Mouse (Mus musculus) stomach, postnatal 0 days (tissue): ENCODE measurements around the gene Cntrob. TPM values are rescaled to one million over a fixed set of nuclear protein-coding genes. Genes with fewer than 3 reads are reported as not detected.

Source experiments
- ATAC-seq: fragments of 200-750 bp; cut with Nextera tagmentation; 2 replicates; pipeline ENCODE4 v1.8.0; 2017; ENCODE audit not compliant: low FRiP score, low TSS enrichment
- DNase-seq: peaks from one replicate; pipeline ENCODE4 v3.0.0-alpha.2; 2016; ENCODE audit warnings: low spot score
- H3K27ac ChIP-seq: fragments of 300-500 bp; sonication (generic); replicated peaks from 2 replicates; pipeline ENCODE4 v1.5.1; 2014; ENCODE audit warnings: mild to moderate bottlenecking, control low read depth
- H3K27me3 ChIP-seq: fragments of 300-500 bp; sonication (generic); 2 replicates; pipeline ENCODE4 v1.6.1; 2014; ENCODE audit warnings: low read length; ENCODE audit not compliant: control insufficient read depth, insufficient read depth
- H3K36me3 ChIP-seq: fragments of 300-500 bp; sonication (generic); 2 replicates; pipeline ENCODE4 v1.6.1; 2014; ENCODE audit warnings: low read length, mixed read lengths; ENCODE audit not compliant: control insufficient read depth, insufficient read depth
- H3K4me1 ChIP-seq: fragments of 300-500 bp; sonication (generic); replicated peaks from 2 replicates; pipeline ENCODE4 v1.6.1; 2014; ENCODE audit warnings: antibody characterized with exemption; ENCODE audit not compliant: control insufficient read depth, insufficient read depth
- H3K4me2 ChIP-seq: fragments of 300-500 bp; sonication (generic); replicated peaks from 2 replicates; pipeline ENCODE4 v1.6.1; 2014; ENCODE audit warnings: low read depth, mild to moderate bottlenecking, control low read depth, moderate library complexity
- H3K4me3 ChIP-seq: fragments of 300-500 bp; sonication (generic); 2 replicates; pipeline ENCODE4 v1.5.1; 2014; ENCODE audit warnings: low read depth, low read length, control low read depth
- H3K9ac ChIP-seq: fragments of 300-500 bp; sonication (generic); 2 replicates; pipeline ENCODE4 v1.6.1; 2014; ENCODE audit warnings: mild to moderate bottlenecking, low read length, control low read depth, mixed read lengths
- H3K9me3 ChIP-seq: fragments of 300-500 bp; sonication (generic); 2 replicates; pipeline ENCODE4 v1.6.1; 2016; ENCODE audit warnings: low read length; ENCODE audit not compliant: control insufficient read depth
- CTCF ChIP-seq: IDR thresholded peaks from 2 replicates; pipeline ENCODE4 v1.5.1; 2016; ENCODE audit warnings: antibody characterized with exemption, low read depth, mild to moderate bottlenecking, moderate library complexity
- EP300 ChIP-seq: optimal IDR thresholded peaks from 2 replicates; pipeline ENCODE3; 2016; ENCODE audit warnings: antibody characterized with exemption
- WGBS: fragments of 180-500 bp; shearing (Covaris S2); extraction: QIAGEN DNeasy Blood & Tissue Kit; methylation state at CpG from one replicate; pipeline ENCODE4 v1.1.7; 2014; 5-methylcytosine and 5-hydroxymethylcytosine counted together
- polyA plus RNA-seq: library from polyadenylated mRNA; unstranded; fragments of >200 nt; fragmentation: Nextera tagmentation; extraction: Ambion mirVana; gene quantifications from 2 replicates; pipeline ENCODE4 v1.2.1, GENCODE M21; 2015

Gene Cntrob
- polyA plus RNA-seq, 1 experiment from 2014 or later = 4.9 TPM

DNA sequence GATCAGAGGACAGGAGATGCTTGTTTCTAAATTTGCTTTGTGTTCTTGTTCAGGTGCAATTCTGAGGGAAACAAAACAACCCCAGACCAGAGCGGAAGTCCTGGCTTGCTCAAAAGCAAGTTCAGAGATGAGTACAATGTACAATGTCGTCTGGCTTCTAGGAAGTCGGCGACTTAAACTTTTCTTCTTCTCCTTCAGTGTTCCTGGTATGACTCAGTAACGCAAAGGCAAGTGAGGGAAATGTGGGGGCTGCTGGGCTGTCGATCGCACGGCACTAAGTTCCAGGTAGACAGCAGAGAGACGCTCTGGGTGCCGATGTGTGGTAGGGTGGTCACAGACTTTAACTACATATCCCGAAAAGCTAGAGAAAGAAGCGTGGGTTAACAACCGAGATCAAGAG is 55.5 kb downstream of the Cntrob start:
- DNase-seq (no peak), ATAC-seq (no peak)
- Histone ChIP-seq H3K4me3 (no peak overlapping the region), H3K9me3 (no peaks in the 10 kb centered on the region), H3K27ac (no peak overlapping the region), H3K27me3 (no peaks in the 10 kb centered on the region), H3K4me1 (no peaks in the 10 kb centered on the region), H3K36me3 (no peaks in the 10 kb centered on the region), H3K4me2 (no peak overlapping the region), H3K9ac (no peak overlapping the region)
- TF ChIP-seq CTCF = no peak
- no peak for TF ChIP-seq EP300
- 69% methylated on average over 13 of the region's 13 CpGs for WGBS

DNA sequence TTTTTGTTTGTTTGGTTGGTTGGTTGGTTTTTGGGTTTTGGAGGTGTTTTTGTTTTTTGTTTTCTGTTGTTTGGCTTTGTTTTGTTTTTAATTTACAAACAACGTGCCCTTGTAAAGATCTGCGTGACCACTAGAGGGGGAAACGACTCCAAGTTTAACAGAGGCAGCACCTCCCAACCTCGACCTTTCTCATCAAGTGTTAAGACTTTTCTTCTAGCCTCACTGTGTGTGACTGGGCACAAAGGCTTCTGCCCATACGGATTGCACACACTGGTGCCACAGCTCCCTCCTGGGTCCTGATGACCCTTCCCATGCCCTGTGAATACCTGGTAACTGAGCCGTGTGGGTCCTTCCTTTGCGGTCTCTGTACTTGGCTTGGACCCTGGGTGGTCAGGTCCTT is 56.2 kb downstream of the Cntrob start:
- whole genome bisulfite sequencing = 29% methylated on average over 7 of the region's 7 CpGs
- Histone ChIP-seq H3K4me2 (no peak overlapping the region), H3K9me3 (no peaks in the 10 kb centered on the region), H3K27ac (no peak overlapping the region), H3K4me3 (no peak overlapping the region), H3K9ac (no peak overlapping the region), H3K36me3 (no peaks in the 10 kb centered on the region), H3K27me3 (no peaks in the 10 kb centered on the region), H3K4me1 (no peaks in the 10 kb centered on the region)
- DNase-seq (no peak), ATAC-seq (0 out of 2 replicates have a peak, but pooled peaks have one; percentile 31)
- TF ChIP-seq EP300 (no peak), CTCF (peak; percentile 69)

DNA sequence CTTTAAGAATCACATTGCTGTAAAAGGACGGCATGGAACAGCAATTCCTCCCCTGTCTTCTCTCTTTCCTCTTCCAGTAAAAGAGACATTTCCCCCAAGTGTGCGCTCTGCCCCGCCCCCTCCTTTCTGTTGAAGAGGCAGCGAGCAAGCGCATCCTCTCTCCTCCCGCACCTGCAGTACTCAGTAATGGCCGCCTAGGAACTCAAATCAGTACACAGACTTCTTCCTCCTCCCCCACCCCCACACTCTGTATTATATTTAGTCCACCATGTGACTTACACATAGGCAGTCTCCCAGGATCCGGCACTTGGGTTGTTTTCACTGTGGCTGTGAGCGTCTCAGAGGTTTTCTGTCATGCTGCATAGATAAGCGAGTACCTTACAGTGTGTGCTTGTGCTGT is 57.3 kb downstream of the Cntrob start:
- H3K4me3 ChIP-seq = no peak overlapping the region
- no peaks in the 10 kb centered on the region for H3K4me1 ChIP-seq
- H3K27ac ChIP-seq = no peak overlapping the region
- no peak overlapping the region for H3K9ac ChIP-seq
- no peaks in the 10 kb centered on the region for H3K27me3 ChIP-seq
- no peak for TF ChIP-seq EP300
- WGBS = 18% methylated on average over 10 of the region's 10 CpGs
- 0 out of 2 replicates have a peak overlapping the region, but pooled peaks have one; percentile 21 for H3K4me2 ChIP-seq
- H3K36me3 ChIP-seq = no peaks in the 10 kb centered on the region
- ATAC-seq (no peak; the same call in 1 of the 2 replicates), DNase-seq (no peak)
- H3K9me3 ChIP-seq = no peaks in the 10 kb centered on the region

DNA sequence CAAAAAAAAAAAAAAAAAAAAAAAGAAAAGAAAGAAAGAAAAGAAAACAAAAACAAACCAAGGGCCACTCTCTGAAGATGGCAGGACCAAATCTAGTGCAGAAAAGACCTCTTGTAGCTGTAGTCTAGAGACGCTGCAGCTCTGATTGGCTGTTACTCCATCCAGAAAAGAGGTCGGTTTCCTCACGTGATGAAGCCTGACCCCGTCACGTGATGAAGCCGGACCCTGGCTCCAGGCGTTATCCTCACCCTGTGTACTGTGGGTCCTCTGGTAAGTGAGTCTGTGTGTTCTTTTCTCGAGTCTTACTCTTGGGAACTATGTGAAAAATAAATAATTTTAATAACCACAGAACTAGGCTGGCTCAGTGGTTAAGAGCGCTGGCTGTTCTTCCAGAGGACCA is 58.2 kb downstream of the Cntrob start:
- Histone ChIP-seq H3K4me2 (no peak overlapping the region), H3K9ac (no peak overlapping the region), H3K4me3 (no peak overlapping the region), H3K27ac (no peak overlapping the region), H3K4me1 (no peaks in the 10 kb centered on the region), H3K9me3 (no peaks in the 10 kb centered on the region), H3K27me3 (no peaks in the 10 kb centered on the region), H3K36me3 (no peaks in the 10 kb centered on the region)
- 69% methylated on average over 9 of the region's 9 CpGs for WGBS
- DNase-seq (no peak), ATAC-seq (no peak)
- TF ChIP-seq CTCF (no peak), EP300 (no peak)

DNA sequence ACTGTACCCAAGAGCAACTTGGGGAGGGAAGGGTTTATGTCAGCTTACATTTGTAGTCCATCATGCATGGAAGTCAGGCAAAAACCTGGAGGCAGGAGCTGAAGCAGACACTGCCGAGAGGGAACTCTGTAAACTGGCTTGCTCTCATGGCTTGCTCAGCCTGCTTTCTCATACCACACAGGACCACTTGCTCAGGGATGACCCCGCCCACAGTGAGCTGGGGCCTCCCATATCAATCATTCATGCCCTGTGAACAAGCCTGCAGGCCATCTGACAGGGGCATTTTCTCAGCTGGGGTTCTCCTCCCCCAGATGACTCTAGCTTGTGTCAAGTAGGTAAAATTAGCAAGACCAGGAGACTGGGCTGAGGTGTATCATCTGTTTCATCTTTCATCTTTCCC is 59.3 kb downstream of the Cntrob start:
- H3K27ac ChIP-seq = no peak overlapping the region
- no peak overlapping the region for H3K4me2 ChIP-seq
- H3K4me1 ChIP-seq = no peaks in the 10 kb centered on the region
- TF ChIP-seq CTCF (no peak), EP300 (no peak)
- H3K9ac ChIP-seq = no peak overlapping the region
- H3K4me3 ChIP-seq = no peak overlapping the region
- H3K36me3 ChIP-seq = no peaks in the 10 kb centered on the region
- WGBS = 47% methylated on average over 2 of the region's 2 CpGs
- no peak for ATAC-seq
- no peaks in the 10 kb centered on the region for H3K27me3 ChIP-seq
- H3K9me3 ChIP-seq = no peaks in the 10 kb centered on the region
- DNase-seq = no peak

DNA sequence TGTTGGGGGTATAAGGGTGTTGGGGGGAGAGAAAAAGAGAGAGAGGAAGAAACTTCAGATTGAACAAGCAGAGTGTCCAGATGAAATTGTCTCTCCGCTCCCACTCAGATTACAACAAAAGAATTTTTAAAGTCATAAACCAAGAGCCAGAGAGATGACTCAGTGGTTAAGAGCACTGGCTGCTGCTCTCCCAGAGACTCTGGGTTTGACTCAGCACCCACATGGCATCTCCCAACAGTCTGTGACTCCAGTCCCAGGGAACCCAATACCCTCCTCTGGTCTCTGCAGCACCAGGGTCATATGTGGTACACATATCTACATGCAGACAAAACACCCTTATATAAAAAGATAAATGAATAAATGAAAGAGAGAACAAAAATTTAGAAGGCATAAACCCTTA is 63.5 kb downstream of the Cntrob start:
- H3K36me3 ChIP-seq = no peaks in the 10 kb centered on the region
- no peak overlapping the region for H3K4me3 ChIP-seq
- DNase-seq (no peak), ATAC-seq (no peak)
- no peak overlapping the region for H3K27ac ChIP-seq
- H3K9ac ChIP-seq = no peak overlapping the region
- WGBS = 73% methylated on average over 1 of the region's 1 CpGs
- no peaks in the 10 kb centered on the region for H3K27me3 ChIP-seq
- no peaks in the 10 kb centered on the region for H3K4me1 ChIP-seq
- no peaks in the 10 kb centered on the region for H3K9me3 ChIP-seq
- H3K4me2 ChIP-seq = no peak overlapping the region
- TF ChIP-seq EP300 (no peak), CTCF (no peak)
